Mouse (Mus musculus) G1E (cell line): ENCODE results near the gene Klhl12.

Experiments used
- CTCF ChIP-seq: IDR thresholded peaks from 2 replicates; pipeline ENCODE4 v1.5.1; 2012; ENCODE audit warnings: low read depth, low read length, inconsistent platforms, mixed read lengths
- TAL1 ChIP-seq: conservative IDR thresholded peaks from 2 replicates; pipeline ENCODE4 v1.6.1; 2012; ENCODE audit warnings: low read depth, low read length, inconsistent platforms, mixed read lengths

DNA sequence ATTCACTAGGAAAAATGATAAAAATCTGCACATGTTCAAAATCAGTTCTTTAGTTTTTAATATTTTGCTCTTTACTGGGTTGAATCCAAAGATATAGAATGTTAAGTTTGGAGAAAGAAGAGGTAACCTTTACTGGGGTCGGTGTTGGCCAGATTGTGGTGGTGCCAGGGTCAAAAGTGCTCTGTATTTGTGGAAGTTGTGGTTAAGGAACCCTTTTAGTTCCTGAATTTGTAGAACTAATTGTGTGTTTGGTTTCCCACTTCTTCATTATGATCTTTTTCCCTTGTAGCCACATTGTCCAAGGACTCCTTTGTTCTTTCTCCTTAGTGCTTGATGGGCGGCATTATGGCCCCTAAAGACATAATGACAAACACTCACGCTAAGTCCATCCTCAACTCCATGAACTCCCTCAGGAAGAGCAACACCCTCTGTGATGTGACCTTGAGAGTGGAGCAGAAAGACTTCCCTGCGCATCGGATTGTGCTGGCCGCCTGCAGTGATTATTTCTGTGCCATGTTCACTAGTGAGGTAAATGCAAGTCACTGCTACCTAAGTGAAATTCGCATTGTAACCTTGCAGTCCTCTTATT is 2.9 kb downstream of the Klhl12 start:
- TF ChIP-seq CTCF (no peak), TAL1 (no peak)
